Mouse (Mus musculus): ENCODE measurements at regions not wholly inside any gene's neighbourhood (a gene's known extent, or its start where the extent isn't known, plus 50 kb on each side); places are given as distances from the start of the nearest gene placed in this dataset.
A peak's percentile ranks its signal among the peaks of the same experiment; 100 is the strongest.

DNA sequence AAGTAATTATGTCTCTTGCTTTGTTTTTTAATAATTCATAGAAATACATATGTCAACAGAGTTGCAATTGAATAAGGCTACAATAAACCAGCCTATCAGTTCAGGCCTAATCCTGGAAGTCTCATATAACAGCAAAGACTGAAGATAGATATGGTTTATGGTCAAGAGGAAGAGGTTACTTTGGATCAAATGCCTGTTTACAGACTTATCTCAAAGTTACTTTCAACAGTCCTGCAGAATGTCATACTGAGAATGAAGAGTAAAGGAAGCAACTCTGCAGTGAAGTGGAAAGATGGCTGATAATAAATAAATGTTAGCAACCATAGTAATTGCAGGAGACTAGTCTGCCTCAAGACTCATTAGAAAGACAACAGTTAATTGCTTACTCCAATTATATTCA is 684.8 kb upstream of the Vstm2a start:
- peak; percentile 61 for TF ChIP-seq GATA1 (IDR thresholded peaks at IDR 0.05; ENCODE audit: low read length)

DNA sequence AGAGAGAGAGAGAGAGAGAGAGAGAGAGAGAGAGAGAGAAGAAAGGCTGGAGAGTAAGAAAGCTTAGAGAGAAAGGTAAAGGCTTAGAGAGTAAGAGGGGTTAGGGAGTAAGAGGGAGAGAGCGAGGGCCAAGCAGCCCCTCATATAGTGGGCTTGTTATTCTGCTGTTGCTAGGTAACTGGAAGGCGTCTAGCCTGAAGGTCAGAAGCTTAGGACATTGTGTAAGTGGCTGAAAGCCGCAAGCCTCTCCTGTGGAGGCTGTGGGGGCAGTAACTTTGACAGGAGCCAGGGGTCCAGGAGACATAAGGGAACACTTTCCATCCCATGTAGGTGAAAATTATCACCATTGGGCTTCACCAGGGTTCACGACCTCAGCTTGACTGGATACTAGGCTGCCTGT is 637.6 kb upstream of the Vstm2a start:
- TF ChIP-seq GATA1 (IDR thresholded peaks at IDR 0.05; ENCODE audit: low read length), result no peak

DNA sequence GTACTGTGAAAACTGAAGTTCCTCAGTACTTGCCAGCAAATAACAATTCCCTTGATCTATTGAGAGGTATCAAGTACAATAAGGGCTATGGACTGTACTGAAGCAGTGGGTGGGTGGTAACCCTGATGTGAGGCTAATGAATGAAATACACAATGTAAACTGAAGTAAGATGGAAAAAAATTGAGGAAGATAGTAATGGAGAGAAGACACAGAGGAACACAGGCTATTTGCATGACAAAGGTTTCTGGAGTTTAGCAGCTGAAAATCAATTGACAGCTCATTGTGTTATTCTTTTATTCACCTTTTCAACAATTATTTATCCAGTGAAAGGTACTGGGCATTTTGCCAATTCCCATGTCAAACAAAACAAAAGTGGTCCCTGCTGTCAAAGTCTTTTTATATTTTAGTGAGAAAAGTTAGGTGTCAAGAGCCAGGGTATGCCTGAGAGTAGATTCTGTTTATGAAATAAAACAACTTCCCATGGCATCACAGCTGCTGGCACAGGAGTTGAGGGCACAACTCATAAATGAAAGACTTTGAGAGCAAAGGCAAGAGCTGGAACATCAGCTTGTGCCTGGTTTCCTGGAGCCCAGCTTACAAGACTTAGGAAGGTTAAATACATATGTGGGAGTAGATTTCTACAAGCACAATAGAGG is 608.4 kb upstream of the Vstm2a start:
- TF ChIP-seq GATA1 (IDR thresholded peaks at IDR 0.05; ENCODE audit: low read length), result no peak

DNA sequence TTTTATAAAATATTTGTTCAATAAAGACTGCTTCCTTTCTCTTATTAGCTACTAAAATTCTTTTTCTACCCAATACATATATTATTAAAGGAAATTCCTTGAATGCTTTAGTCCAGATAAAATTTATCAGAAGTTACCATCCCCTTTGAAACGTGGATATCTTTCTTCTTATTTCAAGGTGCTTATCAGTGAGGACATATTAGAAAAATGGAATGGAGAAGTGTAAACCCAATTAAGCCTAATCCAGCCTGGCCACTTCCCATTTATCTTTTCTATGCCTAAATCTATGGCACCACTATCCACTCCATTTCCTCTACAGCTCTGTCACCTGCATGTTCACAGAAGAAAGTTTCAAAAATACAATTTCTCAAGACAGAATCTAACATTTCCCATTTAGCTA is 568.5 kb upstream of the Vstm2a start:
- peak; percentile 85 for TF ChIP-seq GATA1 (IDR thresholded peaks at IDR 0.05; ENCODE audit: low read length)

GRCm38 (mm10) chr11:15698001-15698756 is 559.3 kb upstream of the Vstm2a start:
- peak; percentile 74 for TF ChIP-seq GATA1 (IDR thresholded peaks at IDR 0.05; ENCODE audit: low read length)

DNA sequence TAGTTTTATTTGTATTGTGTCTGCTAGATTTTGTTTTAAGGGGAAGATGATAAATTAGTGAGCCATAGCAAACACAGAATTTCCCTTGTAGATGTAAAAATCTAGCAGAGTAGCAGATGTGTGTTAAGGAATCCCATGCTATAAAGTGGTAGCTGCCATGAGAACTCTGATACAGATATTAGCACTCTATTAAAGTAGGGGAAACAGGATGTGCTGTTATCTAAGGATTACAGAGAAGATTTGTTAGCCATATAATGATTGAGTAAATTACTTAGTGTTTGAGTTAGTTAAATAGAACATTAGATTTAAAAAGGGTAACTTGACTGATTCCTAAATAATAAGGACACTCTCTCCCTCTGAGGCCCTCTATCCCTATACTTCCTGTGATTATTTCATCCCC is 541.5 kb upstream of the Vstm2a start:
- no peak for TF ChIP-seq GATA1 (IDR thresholded peaks at IDR 0.05; ENCODE audit: low read length)

DNA sequence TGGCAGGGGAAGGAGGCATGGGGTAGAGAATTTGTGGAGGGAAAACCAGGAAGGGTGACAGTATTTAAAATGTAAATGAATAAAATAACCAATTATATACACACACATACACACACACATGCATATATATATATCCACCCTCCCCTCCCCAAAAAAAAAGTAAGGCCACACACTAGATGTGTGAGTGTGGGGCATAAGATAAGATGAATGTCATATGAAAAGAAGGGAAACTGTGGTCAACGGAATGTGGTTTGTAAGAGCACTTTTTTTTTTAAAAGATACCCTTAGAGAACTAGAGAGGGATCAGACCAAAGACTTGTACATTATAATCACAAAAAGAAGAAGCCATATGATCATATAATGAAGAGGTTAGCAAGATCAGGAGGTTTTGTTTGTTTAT is 540.0 kb upstream of the Vstm2a start:
- no peak for TF ChIP-seq GATA1 (IDR thresholded peaks at IDR 0.05; ENCODE audit: low read length)

GRCm38 (mm10) chr11:15737621-15738020 is 519.9 kb upstream of the Vstm2a start:
- TF ChIP-seq GATA1 (IDR thresholded peaks at IDR 0.05; ENCODE audit: low read length), result no peak

- peak; percentile 67 for TF ChIP-seq GATA1 (IDR thresholded peaks at IDR 0.05; ENCODE audit: low read length)
Observed at GRCm38 (mm10) chr11:15756006-15756405, 501.5 kb upstream of the Vstm2a start.

DNA sequence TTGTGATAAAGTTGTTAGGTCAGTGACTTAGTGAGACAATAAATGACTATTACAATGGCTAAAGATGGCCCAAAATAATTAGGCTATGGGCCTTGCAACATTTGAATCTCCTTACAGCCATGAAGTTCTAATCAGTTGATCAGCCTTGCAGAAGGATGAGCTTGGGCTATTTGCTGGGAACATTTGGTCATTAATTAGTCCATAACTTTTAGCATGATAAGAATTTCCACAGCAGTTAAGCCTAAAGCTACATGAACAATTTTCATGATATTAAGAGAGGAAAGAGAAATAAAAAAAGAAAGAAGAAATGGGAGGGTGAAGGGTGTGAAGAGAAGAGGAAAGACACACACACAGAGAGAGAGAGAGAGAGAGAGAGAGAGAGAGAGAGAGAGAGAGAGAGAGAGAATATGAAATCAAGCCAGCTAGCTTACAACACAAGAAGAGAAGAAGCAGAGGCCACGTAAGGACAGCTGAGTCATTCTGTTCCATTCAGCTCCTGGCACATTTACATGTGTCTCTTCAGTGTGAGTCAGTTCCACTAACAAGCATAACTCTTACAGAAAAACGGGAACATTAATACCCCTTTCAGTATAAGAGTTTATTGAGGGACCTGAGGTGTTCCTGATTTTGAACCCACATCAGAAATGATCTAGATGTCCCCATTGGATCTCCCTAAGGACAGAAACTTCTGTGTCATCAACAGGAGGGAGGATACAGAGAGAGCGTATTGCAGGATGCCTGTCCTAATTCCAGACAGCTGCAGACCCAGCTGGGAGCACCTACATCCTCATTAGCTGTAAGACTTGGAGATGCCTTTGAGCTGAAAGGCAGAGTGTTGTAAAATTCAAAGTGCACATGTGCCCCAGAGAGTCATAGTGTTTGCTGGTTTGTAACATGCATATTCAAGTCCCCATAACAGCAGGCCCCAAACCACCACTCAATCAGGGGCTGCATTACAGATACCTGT is 487.6 kb upstream of the Vstm2a start:
- no peak for TF ChIP-seq GATA1 (IDR thresholded peaks at IDR 0.05; ENCODE audit: low read length)

Data from G1E-ER4 (cell line).